Mouse (Mus musculus) liver, postnatal 0 days (tissue): ENCODE results near the gene Fam69a. TPM values are rescaled to one million over a fixed set of nuclear protein-coding genes. Genes with fewer than 3 reads are reported as not detected.

Experiments
- ATAC-seq: fragments of 200-750 bp; cut with Nextera tagmentation; 2 replicates; pipeline ENCODE4 v1.8.0; 2017; ENCODE audit warnings: mild to moderate bottlenecking, moderate library complexity
- DNase-seq: peaks from one replicate; pipeline ENCODE4 v3.0.0-alpha.2; 2016
- H3K27ac ChIP-seq: fragments of 300-500 bp; sonication (generic); 2 replicates; pipeline ENCODE4 v1.5.1; 2014; ENCODE audit warnings: antibody characterized with exemption, moderate library complexity, mild to moderate bottlenecking, low read depth
- H3K27me3 ChIP-seq: fragments of 300-500 bp; sonication (generic); 2 replicates; pipeline ENCODE4 v1.6.1; 2014; ENCODE audit warnings: low read length, control low read depth, mixed read lengths; ENCODE audit not compliant: insufficient read depth
- H3K36me3 ChIP-seq: fragments of 300-500 bp; sonication (generic); replicated peaks from 2 replicates; pipeline ENCODE4 v1.6.1; 2014; ENCODE audit warnings: mild to moderate bottlenecking, control low read depth, low read length, moderate library complexity, mixed read lengths; ENCODE audit not compliant: insufficient read depth
- H3K4me1 ChIP-seq: fragments of 300-500 bp; sonication (generic); 2 replicates; pipeline ENCODE4 v1.6.1; 2014; ENCODE audit warnings: antibody characterized with exemption, mild to moderate bottlenecking, control low read depth; ENCODE audit not compliant: insufficient read depth
- H3K4me2 ChIP-seq: fragments of 300-500 bp; sonication (generic); 2 replicates; pipeline ENCODE4 v1.6.1; 2014; ENCODE audit warnings: low read depth, mild to moderate bottlenecking, low read length, moderate library complexity, mixed read lengths
- H3K4me3 ChIP-seq: fragments of 300-500 bp; sonication (generic); 2 replicates; pipeline ENCODE4 v1.5.1; 2014; ENCODE audit warnings: low read depth, low read length
- H3K9ac ChIP-seq: fragments of 300-500 bp; sonication (generic); replicated peaks from 2 replicates; pipeline ENCODE4 v1.6.1; 2014; ENCODE audit warnings: mild to moderate bottlenecking, moderate library complexity
- H3K9me3 ChIP-seq: fragments of 300-500 bp; sonication (generic); 2 replicates; pipeline ENCODE4 v1.6.1; 2016; ENCODE audit warnings: mild to moderate bottlenecking, control low read depth, low read length, mixed read lengths
- CTCF ChIP-seq: sonication (generic); IDR thresholded peaks from 2 replicates; pipeline ENCODE4 v1.5.1; 2016; ENCODE audit warnings: antibody characterized with exemption, low read depth
- EP300 ChIP-seq: IDR thresholded peaks from 2 replicates; pipeline ENCODE4 v1.6.1; 2016; ENCODE audit warnings: antibody characterized with exemption, low read depth, mild to moderate bottlenecking
- WGBS: fragments of 180-500 bp; shearing (Covaris S2); extraction: QIAGEN DNeasy Blood & Tissue Kit; methylation state at CpG from one replicate; pipeline ENCODE4 v1.1.7; 2014; ENCODE audit not compliant: insufficient replicate concordance; 5-methylcytosine and 5-hydroxymethylcytosine counted together
- polyA plus RNA-seq: library from polyadenylated mRNA; unstranded; fragments of >200 nt; fragmentation: Nextera tagmentation; extraction: Ambion mirVana; gene quantifications from 2 replicates; pipeline ENCODE4 v1.2.1, GENCODE M21; 2015

Fam69a gene
- polyA plus RNA-seq, 1 experiment from 2014 or later = 8.3 TPM

GRCm38 (mm10) chr5:107867970-107868904, 118.6 kb downstream of the Fam69a start:
- DNase-seq (peak; percentile 77), ATAC-seq (peak; percentile 62)
- Histone ChIP-seq H3K27me3 (no peaks in the 10 kb centered on the region), H3K36me3 (peaks cover 9% of the 10 kb centered on the region; the same call in 1 of the 2 replicates), H3K27ac (peak overlapping the region; percentile 95), H3K4me3 (peak overlapping the region; percentile 83), H3K4me2 (peak overlapping the region; percentile 95), H3K9ac (peak overlapping the region; percentile 88), H3K9me3 (no peaks in the 10 kb centered on the region), H3K4me1 (peaks cover 46% of the 10 kb centered on the region)
- WGBS = under 1% methylated on average over 51 of the region's 82 CpGs
- no peak for TF ChIP-seq CTCF
- no peak for TF ChIP-seq EP300

GRCm38 (mm10) chr5:107866127-107867126, 120.5 kb downstream of the Fam69a start:
- TF ChIP-seq CTCF (no peak), EP300 (peak; percentile 74)
- DNase-seq (peak; percentile 45), ATAC-seq (no peak)
- H3K36me3 ChIP-seq = peaks cover 3% of the 10 kb centered on the region; the same call in 1 of the 2 replicates
- H3K9me3 ChIP-seq = no peaks in the 10 kb centered on the region
- peak overlapping the region; percentile 23 for H3K9ac ChIP-seq
- peak overlapping the region; percentile 83 for H3K4me3 ChIP-seq
- WGBS = 16% methylated on average over 2 of the region's 2 CpGs
- peak overlapping the region; percentile 95 for H3K4me2 ChIP-seq
- H3K27ac ChIP-seq = peak overlapping the region; percentile 72
- no peaks in the 10 kb centered on the region for H3K27me3 ChIP-seq
- H3K4me1 ChIP-seq = peaks cover 39% of the 10 kb centered on the region

- Histone ChIP-seq H3K36me3 (no peaks in the 10 kb centered on the region), H3K4me2 (no peak overlapping the region), H3K27ac (no peak overlapping the region), H3K4me1 (peaks cover 37% of the 10 kb centered on the region), H3K4me3 (no peak overlapping the region), H3K9ac (no peak overlapping the region), H3K9me3 (no peaks in the 10 kb centered on the region), H3K27me3 (no peaks in the 10 kb centered on the region)
- no peak for DNase-seq
- TF ChIP-seq CTCF (no peak), EP300 (no peak)
- ATAC-seq = no peak
- WGBS = 74% methylated on average over 3 of the region's 3 CpGs
Measured at GRCm38 (mm10) chr5:107863971-107864370, 122.9 kb downstream of the Fam69a start.

GRCm38 (mm10) chr5:107858963-107859362, 127.9 kb downstream of the Fam69a start:
- H3K4me2 ChIP-seq = no peak overlapping the region
- H3K27me3 ChIP-seq = no peaks in the 10 kb centered on the region
- H3K27ac ChIP-seq = no peak overlapping the region
- H3K36me3 ChIP-seq = no peaks in the 10 kb centered on the region
- no peak overlapping the region for H3K9ac ChIP-seq
- H3K4me3 ChIP-seq = no peak overlapping the region
- WGBS = 36% methylated on average over 2 of the region's 2 CpGs
- DNase-seq = no peak
- ATAC-seq = no peak
- no peaks in the 10 kb centered on the region for H3K9me3 ChIP-seq
- TF ChIP-seq CTCF = peak; percentile 72
- no peak for TF ChIP-seq EP300
- H3K4me1 ChIP-seq = peaks cover 14% of the 10 kb centered on the region

Other genes with a start within 250 kb of the Fam69a start
- 0.19 and 0.20 TPM in 2 replicates for gene Ube2d2b, start 157.0 kb downstream of the Fam69a start, polyA plus RNA-seq
- 68.4 and 73.5 TPM in 2 replicates for gene Evi5, start 112.0 kb downstream of the Fam69a start, polyA plus RNA-seq
- 20.2 TPM in 2 replicates for gene Rpl5, start 86.6 kb downstream of the Fam69a start, polyA plus RNA-seq
- gene Mtf2, start 78.6 kb upstream of the Fam69a start, polyA plus RNA-seq = 21.7 and 22.8 TPM in 2 replicates
- 47.2 and 58.2 TPM in 2 replicates for gene Tmed5, start 145.5 kb upstream of the Fam69a start, polyA plus RNA-seq
- gene Ccdc18, start 145.8 kb upstream of the Fam69a start, polyA plus RNA-seq = 3.7 and 3.9 TPM in 2 replicates